Mouse (Mus musculus) left cerebral cortex, adult 11 months (tissue): Measurements from ENCODE around the gene Kbtbd4.
A peak's percentile ranks its signal among the peaks of the same experiment; 100 is the strongest.

Experiments used
- DNase-seq: peaks from one replicate; pipeline ENCODE4 v3.0.0; 2022; ENCODE audit warnings: low spot score

The Kbtbd4 gene

DNA sequence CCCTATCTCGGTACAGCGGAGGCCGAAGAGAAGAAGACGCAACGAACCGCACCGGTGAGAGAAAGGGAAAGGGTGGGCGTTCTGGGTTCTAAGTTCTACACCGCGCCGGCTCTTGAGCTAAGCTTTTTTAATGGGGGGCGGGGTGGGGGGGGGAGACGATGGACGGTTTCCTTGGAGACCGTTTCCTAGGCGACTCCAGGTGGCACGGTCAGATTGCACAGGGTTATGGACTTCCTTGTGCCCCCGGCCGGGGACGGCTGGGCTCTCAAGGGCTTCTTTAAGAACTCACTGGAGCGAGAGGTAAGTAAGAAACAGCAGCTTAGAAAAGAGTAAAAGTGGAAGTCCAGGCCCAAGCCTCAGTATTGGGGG is 300 bp downstream of the Kbtbd4 start:
- DNase-seq = no peak

DNA sequence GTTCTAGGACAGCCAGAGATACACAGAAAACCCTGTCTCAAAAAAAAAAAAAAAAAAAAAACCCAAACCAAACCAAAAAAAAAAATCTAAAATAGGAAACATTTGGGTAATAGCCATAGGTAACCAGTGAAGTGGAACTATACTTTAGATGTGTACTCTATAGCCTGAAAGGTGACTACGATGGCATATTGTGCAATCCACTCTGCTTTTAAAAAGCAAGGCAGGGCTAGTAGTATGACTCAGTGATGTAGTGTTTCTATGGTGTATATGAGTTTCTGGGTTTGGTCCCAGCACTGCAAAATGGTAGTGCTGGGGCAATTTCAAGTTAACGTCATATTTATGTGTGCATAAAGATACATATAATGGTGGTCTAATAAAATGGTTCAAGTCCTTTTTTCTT is 2.2 kb downstream of the Kbtbd4 start:
- no peak for DNase-seq

DNA sequence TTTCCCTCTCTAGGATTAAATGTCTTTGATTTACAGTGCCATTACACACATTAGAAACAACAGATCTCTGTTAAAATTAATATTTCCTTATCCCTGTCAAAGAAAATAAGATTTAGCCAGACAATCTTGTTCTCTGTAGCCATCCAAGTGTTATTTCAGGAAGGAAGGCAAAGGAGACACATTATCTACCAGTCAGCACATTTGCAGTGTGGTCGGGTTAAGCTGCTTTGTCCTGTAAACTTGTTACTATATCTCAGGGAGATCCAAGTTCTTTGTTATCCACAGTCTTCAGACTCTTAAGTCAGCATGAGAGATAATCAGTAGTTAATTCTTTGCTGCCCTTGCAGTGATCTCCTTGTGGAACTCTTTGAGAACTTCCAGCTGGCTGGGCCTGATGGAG is 6.3 kb downstream of the Kbtbd4 start:
- no peak for DNase-seq

DNA sequence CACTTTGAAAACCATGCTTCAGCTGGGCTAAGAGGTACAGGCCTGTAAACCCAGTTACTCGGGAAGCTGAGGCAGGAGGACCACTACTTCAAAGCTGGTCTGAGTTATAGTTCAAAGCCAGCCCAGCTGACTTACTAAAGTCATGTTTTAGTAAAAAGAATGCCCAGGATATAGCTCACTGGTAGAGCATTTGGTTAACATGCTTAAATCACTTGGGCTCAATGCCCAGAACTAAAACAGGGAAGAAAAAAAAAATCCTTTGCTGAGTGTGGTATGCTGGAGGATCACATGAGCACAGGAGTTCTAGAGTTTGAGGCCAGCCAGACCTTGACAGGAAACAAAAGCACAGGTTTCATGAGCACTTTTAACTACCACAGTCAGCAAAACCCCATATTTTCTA is 7.1 kb downstream of the Kbtbd4 start:
- DNase-seq = no peak

DNA sequence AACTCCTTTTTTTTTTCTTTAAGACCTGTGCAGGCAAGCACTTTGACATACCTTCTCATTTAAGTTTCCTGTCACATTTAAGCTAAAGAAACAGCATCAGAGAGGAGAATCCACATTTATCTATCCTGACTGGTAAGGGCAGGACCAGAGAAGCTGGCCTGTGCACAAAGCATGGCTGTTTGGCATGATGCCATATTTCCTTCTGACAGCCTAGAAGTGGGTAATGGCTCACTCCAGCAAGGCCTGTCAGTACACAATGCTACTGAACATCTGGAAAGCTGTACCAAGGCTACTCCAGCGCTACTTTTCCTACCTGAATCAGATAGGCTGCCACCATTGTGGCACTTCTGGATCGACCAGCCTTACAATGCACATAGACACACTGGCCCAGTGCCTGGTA is 9.1 kb downstream of the Kbtbd4 start:
- no peak for DNase-seq

DNA sequence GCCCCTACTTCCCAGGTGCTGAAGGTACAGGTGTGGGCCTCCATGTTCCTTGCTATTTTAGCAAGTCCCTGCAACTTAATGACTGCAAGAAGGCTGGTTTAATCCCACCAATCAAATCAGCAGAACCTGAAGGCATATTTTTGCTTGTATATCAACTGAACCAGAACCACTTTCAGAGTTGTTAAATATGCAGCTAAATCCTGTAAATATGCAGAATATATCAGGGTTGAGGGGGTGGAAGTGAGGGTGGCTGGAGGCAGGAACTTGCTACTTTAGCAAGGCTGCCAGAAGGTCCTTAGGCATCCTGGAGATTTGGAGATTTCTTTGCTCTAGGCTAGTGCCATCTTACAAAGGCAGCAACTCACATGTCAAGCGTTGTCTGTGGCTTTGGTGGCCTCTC is 11.0 kb downstream of the Kbtbd4 start:
- no peak for DNase-seq

DNA sequence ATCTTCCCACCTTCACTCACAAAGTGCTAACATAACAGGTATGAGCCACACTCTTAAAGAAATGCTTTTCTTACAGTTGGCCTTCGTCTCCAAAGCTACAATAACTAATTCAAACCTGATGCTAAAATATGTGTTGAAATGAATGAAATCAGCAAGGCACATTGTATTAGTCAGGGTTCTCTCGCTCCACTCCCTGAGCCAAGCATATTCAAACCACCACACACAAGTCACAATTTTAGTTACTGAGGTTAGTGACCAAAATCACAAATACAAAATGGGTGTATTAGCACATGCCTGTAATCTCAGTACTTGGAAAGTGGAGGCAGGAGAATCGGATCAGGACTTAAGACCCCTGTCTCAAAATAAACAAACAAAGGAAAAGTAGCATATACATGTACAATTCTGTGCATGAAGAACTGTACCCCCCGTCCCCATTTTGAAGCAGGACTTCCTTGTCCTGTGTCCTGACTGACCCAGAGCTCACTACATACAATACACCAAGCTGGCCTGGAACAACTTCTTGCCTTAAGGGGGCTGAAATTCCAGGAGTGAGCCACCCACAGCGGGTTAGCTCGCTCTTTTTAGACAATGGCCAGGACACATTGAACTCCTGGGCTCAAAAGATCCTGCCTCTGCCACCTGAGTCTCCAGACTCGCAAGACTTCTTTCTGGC is 12.2 kb downstream of the Kbtbd4 start:
- DNase-seq = no peak

DNA sequence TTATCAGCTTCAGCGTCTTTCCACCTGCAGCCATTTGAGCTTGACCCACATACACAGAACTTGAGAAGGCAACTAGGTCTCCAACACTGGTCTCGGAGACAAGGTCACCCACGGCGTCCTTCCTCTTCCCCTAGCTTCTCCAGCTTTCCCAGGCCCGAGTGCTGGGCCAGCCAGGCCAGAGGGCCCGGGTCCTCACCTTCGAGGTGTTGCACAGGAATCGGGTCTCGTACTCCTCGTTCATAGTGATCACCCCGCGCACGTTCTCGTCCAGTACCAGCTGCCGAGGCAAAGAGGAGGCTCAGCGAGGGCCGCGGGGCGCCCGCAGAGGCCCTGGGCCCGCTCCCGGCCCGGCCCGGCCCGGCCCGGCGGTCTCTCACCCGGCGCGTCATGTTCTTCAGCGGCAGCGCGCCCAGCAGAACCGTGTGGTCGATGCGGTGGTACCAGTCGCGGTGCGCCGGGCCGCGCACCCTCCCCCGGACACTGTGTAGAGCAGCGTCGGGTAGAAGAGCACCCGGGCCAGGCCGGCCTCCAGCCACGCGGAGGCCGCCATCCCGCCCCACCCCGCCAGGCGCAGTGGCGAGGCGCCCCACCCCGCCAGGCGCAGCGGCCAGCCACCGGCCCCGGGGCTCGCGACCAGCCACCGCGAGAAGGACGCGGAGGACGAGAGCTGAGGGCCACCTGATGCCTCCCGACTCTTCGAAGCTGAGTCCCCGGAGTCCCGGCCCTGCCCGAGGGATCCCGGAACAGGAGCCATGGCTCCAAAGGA is 12.9 kb downstream of the Kbtbd4 start:
- DNase-seq = no peak

DNA sequence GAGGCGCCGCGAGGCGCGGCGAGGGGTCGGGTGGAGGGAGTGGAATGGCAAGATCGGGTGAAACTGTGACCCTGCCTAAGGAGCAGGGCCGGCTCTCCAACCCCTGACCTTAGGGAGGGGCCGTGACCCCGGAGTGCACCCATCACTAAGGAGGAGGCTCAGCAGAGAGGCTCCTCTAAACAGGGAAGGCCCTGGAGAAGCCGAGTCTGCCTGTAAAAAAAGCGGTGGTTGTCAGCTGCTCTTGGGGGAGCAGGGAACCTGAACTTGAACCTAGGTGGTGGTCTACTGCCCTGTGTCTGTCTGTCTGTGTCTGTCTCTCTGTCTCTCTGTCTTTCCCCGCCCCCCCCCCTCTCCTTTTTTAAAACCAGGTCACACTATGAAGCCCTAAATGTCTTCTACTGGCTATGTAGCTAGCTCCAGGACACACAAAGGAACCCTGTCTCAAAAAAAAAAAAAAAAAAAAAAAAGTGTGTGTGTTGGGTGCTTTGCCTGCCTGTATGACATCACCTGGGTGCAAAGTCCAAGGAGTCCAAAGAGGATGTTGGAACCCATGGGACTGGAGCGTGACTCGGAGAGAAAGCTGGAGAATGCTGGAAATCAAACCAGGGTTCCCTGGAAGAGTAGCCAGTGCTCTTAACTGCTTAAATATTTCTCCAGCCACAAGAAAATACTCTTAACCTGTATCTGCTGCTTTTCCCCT is 13.6 kb downstream of the Kbtbd4 start:
- DNase-seq = no peak

DNA sequence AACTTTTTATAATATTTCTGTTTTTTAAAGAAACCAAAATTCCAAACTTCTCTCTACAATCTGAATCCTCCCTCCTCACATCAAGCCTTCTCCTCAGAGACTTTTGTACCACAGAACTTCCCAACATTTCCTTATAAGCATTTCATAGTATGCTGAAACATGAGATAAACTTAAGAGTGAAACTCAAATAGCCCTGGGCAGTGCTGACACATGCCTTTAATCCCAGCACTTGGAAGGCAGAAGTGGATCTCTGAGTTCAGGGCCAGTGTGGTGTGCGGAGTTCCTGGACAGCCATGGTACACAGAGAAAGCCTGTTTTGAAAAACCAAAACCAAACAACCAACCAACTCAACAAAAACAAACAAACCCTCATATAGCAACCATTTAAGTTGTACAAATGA is 16.6 kb downstream of the Kbtbd4 start:
- no peak for DNase-seq

DNA sequence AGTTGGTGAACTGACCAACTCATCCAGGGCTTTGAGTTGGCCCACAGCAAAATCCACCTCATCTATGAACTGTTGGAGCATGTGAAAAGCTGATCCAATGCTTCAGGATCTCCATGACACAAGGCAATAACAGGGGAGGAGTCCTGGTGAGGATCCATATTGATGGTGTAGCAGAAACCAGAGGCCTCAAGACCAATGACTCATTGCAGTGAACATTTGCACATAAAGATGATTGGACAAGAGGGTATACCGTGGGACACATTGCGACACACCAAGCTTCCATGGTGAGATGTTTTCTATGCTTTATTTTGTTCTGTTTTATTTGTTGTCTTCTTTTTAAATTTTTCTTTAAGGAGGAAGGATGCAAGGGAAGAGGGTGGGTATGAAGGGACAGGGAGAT is 18.1 kb downstream of the Kbtbd4 start:
- DNase-seq = no peak

DNA sequence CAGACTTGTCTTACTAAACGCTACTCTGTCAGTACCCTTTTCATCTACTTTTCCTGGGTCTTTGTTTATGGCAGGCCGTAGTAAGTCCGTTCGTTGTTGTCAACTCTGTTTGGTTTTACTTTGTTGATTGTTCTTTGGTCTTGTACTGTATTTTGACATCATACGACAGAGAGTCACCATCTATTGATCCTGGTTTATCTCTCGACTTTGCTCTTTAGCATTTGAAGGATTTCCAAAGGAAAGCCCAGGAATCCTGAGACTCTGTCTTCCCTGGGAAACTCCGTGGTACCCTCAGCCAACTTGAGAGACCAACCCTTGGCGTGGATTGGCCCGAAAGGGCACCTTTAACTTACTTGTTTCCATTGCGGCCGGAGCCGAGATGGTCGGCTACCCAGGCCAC is 24.0 kb downstream of the Kbtbd4 start:
- no peak for DNase-seq

DNA sequence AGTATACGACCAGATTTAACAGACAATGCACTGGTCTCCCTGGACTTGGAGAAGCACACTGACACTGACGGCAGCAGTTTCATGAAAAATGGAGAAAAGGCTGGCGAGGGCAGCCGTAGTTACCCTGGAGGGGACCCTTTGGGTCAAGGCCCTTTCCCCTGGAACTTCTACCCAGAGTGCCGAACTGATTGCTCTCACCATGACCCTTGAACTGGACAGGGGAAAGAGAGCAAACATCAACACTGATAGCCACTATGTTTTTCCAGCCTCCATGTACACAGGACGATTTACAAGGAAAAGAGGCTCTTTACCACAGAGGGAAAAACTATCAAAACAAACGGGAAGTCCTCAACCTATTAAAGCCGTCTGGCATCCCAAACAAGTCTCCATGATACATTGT is 27.3 kb downstream of the Kbtbd4 start:
- DNase-seq = no peak

DNA sequence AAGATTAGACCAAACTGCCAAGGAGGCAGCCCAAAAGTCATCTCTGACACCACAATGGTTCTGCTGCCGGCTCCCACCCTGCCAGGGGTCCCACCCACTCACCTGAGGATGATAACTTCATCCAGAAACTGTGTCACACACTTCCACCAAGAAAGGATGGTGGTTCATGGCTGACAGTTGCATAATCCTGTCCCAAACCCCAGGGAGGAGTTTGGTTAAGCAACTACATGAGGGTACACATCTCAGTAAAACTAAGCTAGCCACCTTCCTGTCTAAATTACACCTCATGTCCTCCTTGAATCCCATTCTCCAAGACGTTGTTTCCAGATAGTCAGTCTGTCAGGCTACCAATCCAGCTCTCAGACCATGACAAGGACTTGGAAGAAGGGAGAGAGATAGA is 27.7 kb downstream of the Kbtbd4 start:
- no peak for DNase-seq

DNA sequence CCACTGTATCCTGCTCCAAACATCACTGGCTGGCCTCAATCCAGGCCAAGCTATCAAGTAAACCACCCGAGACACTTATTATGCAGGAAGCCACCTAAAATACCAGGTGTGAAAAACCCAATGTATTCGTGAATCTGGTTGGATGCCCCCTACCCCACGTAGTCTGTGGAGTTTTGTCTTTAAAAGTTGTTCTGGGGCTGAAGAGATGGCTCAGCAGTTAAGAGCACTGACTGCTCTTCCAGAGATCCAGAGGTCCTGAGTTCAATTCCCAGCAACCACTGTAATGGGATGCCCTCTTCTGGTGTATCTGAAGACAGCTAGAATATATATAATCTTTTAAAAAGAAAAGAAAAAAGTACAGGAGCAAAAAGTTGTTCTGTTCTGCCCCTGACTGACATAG is 33.8 kb downstream of the Kbtbd4 start:
- no peak for DNase-seq

DNA sequence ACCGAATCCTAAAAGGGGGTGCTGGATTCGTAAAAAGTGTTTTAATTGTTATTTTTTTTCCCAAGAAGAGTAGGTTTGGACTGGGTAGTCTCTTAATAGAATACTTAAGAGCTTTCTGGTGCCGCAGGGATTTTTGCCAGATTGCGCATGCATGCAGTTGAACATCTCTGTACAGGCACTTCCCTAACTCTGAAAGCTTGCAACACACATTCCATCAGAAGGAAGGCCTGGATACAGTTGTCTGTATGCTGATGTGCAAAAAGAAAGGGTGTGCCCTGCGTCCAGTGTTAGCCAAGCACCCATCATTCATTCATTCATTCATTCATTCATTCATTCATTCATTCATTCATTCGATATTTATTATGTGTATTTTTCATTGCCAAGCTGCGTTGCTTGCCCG is 35.2 kb downstream of the Kbtbd4 start:
- no peak for DNase-seq

DNA sequence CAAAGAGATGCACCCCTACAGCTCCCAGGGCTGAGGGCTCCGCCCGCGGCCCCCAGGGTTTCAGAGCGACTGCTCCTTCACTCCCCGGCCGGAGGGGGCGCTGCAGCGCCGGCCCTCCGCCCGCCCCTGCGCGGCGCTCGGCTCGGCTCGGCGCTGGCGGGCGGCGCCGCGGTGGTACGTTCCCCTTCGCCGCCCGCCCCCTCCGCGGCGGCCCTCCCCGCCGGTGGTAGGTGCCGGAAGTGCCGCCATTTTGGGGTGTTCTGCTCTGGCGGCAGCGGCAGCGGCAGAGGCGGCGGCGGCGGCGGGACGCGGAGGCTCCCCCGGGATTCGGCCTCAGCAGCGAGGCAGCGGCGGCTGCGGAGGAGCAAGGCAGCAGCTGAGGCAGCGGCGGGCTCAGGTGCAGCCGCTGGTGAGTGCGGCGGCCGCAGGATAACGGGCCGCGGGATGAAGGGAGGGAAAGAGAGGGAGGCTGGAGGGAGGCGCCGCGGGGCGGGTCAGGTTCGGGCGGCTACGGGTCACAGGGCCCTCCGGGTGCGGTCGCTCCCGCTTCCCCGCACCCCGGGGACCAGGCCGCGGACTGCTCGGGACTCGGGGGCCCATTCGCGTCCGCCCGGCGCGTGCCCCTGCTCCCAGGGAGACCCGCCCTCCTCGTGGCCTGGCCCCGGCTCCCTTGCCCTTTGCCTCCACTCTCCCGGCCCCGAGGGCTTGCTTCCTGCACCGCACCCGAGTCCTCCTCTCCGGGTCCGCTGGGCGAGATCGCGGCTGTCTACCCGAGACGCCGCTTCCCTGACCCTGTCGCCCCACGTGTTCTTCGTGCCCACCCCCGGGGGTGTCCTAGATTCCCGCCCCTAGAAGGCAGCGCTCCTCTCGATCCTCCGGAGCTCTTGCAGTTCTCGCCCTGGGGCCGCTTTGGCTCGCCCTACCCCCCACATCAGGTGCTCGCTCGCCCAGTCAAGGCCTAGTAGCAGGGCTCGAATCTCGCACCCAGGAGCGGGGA is 36.0 kb downstream of the Kbtbd4 start, which contains the start of gene Celf1:
TSS of gene Celf1 (plus strand) at position 150 of the 997 bp plus-strand sequence.
- DNase-seq = peak; percentile 63

DNA sequence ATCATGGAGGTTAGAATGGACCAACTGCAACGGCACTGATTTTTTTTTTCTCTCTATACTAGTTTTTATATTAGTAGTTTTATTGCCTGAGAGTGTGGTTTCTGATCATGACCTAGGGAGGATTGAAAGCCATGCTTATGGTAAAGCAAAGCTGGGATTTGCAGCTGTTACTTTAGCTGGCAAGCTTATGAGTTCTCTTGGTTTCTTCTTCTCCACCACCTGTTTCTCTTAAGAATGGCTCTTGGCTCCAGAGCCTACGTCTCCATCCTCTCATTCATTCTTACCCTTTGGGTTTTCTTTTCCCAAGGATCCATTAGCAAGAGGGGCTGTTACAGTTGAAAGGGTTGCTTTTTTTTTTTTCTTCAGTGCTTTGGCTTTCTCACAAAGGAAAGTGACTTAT is 37.2 kb downstream of the Kbtbd4 start:
- no peak for DNase-seq

DNA sequence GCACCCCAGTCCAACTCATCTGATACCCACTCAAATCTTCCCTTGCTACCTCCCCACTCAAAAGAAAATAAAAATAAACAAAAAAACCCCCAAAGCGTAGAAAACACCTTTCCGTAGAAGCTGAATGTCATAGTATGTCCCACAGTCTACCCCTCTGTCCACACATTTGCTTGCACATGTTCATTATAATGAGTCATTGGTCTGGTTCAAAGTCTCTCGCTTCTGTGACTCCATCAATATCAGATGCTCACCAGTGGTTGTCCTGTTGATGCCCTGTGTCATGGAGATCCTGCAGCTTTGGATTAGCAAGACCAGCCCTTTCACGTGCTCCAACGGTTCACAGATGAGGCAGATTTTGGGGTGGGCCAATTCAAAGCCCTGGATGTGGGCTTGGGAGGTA is 45.6 kb downstream of the Kbtbd4 start:
- DNase-seq = no peak

DNA sequence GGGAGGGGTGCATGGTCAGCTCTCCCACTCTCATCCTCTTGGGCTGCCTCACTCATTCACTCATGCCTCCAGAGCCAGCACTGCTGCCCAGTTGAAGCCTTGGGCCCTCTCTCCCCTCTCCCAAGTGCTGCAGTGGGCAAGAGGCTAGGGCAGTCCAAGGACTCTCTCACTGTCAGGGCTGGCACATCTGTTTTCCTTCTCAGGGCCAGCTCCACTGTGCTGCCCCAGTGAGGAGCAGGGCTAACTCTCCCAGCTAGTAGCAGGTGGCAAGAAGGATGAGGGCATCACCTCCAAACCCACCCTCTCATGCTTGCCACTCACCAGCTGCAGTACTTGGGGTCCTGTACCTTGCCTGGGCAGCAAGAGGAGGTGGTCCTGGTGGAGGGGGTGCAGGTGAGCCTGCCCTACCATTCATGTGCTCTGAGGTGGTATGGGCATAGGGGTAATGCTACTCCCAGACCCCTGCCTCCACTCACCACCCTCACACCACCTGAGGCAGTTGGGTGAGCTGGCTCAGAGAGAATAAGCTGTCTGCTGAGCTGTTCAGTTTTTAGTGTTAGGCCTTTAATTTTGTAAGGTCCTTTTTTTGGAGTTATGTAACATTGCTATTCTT is 46.1 kb downstream of the Kbtbd4 start:
- no peak for DNase-seq

DNA sequence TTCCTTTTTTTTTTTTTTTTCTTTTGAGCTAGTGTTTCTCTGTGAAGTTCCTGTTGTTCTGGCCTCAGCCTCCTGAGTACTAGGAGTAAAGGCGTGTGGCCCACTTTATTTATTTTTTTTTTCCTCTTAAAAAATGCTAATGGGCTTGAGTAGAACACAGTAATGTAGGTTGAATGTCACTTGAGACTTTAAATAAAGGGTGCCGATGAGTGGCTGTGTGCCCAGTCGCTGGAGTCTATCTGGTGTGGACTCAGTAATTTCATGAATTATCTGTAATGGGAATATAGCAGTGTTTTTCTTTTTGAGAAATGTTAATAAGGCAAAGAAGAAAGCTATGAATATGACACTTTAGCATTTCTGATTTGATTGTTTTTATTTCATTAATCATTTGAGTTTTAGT is 48.9 kb downstream of the Kbtbd4 start:
- DNase-seq = no peak

DNA sequence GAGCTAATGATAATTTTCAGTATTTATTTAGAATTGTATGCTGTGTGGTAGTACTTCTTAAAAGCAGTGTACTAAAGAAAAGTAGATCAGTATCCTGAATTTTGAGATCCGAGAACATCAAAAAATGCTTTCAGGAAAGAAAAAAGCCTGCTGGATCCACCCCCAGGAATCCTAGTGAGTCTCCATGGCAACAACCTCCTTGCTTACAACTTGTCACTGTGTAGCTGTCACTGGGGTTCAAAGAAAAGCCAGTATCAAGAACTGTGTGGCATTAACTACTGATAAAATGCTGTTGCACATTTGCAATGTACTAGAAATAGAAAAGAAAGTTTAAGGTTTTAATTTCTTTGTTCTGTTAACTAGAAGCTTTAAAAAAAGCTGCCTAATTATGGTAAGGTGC is 51.5 kb downstream of the Kbtbd4 start:
- DNase-seq = peak; percentile 61
